Mouse (Mus musculus) adipocyte (in vitro differentiated cells): ENCODE measurements at regions not wholly inside any gene's neighbourhood (a gene's known extent, or its start where the extent isn't known, plus 50 kb on each side); places are given as distances from the start of the nearest gene placed in this dataset.

Experiments
- DNase-seq: peaks from one replicate; pipeline ENCODE4 v3.0.0-alpha.2; 2016; ENCODE audit warnings: low spot score

DNA sequence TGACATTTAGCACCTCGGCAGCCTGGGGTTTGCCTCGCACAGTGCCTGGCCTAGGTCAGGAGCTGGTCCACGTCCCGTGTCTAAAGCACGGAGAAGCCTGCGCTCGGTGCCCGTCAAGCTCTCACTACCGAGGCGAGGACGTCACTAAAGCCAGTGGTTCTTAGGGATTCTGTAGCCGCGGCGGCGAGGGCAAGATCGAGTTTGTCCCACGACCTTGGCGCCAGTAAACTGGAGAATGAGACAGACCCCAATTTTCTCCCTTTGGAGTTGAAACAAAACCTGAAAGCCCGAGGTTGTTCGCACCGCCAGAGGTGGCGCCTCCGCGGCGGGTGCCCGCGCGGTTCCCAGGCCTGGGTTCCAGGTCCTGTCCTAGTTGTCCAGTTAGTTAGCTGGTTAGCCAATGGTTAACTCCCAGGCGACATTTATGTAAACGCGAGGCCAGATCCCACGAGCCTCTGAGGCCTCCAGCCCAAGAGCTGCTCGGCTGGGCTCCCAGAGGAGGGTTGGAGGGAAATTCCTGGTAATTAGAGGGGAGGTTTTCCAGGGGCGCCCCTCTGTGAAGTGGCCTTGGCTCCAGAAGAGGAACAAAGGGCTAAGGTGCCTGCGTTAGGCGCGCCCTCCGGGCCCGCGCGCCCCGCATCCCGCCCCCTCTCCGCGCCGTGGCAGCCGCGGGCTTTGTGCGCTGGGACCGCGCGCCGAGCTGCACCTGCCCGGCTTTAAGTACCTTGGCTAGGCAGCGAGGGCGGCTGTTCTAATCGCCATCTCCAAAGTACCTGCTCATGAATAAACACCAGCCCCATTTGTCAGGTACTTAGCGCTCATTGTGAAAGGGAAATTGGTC lies 74.0 kb downstream of the Rhcg start:
- no peak for DNase-seq

DNA sequence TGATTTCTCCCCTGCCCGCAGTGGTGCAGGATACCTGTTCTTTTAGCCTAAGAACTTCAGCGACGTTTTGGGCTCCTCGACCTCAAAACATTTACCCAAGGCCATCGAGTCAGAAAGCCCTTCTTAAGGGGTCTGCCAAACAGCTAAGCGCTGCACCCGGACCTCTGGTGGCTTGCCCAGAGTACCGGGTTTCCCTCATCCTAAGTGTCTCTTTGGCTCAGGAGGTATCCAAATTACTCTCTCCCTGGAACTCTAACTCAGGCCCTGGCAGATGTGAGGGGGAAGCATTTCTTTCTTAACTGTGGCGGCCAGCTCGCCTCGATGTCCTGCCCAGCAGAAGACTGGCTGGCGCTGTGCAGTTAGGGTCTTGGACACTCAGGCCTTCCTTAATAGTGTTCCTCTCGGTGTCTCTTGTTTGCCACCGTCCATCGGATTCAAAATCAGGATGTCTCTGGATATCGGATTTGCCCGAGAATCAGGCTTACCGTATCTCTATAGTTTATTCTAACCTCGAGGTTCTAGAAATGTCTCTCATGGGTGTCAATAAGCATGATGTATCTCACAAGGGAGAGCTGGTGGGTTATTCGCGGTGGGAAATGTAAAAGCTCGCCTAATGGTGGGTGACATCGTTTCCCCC lies 75.0 kb downstream of the Rhcg start:
- DNase-seq: no peak

DNA sequence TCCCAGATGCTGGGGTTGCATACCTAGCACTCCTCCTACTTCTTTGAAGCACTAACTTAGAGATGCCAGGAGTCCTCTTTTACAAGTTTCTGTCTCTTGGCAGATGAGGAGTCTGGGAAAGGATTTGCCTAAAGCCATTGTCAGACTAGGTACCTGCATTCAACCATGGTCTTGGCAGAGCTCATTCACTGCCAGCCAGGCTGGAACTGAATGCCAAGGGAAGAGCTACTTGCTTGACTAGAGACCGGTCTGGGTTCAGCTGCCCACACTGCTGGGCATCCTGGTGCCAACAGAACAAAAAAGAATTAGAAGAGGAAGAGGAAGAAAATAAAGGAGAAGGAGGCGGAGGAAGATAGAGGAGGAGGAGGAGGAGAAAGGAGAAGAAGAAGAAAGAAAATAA lies 74.1 kb upstream of the Polg start:
- no peak for DNase-seq

DNA sequence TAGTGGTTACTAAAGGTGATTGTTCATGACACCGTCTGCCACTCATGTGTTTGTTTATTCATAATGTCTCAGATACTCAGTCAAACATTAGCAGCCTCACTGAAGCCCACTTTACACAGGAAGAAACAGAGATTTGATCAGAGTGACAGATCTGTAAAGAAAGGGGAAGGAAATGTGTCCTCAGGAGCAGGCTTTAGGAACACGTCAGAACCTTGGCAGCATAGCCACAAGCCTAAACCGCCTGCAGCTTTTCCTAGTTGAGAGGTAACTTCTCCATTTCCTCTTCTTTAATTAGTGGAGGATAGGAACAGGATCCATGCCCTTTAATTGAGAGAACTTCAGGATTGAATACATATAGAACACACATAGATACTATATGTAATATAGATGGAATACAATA lies 73.3 kb upstream of the Polg start:
- DNase-seq: no peak

DNA sequence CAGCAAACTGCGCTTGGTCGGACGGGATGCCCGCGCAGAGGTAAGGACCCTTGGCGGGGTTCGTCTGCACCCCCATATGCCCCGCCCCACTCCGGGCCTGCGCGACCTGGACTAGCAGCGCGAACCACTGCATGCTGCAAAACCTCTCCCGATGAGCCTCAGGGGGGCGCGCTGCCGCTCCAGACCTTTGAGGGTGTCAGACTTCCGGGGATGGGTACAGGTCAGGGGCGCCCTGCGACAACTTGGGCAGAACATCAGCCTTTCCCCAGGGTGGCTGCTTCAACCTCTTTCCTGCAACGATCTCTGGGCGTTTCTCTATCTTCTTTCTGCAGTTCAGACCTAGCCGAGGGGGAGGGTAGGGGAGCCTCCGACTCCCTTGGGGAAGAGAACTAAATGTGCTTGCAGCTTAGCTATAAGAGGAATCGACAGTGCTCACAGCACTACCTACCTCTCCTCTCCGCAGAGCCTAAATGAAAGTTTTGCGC lies 70.0 kb upstream of the Polg start:
- no peak for DNase-seq

DNA sequence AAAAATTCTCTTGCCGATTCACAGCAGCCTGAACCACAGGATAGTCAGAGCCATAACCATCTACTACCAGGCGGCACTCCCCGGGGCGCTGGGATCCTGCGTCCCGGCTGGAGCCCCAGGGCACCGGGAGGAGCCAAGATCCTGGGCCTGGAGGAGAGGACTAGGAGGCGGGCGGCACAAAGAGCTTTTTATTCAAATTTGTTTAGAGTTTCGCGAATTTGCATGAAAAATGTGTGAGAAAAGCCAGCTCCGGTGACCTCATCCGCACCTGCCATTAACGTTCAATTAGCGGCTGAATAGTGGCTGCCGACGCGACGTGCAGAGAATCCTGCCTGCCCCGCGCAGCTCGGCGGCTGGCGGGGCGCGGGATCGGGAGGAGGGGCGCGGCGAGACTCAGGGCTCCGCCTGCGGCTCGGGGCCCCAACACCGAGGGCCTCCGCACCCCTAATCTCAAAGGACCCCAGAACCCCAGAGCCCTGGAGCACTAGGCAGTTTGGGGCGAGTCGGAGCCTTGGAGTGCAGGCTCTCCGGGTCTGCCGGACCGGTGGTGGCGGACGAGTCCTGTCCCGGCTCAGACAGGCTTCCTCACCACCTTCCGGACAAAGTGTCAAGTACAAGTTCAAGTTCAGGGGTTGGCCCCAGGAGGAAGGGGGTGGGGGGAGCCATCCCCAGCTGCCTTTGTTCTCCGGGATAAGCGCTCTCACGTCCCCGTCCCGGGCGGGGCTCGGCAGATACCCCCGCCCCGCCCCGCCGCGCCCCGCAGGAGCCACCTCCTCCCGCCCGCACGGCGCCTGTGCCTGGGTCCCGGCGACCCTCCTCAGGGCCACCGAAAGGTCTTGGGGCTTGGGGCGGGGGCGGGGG lies 69.3 kb upstream of the Polg start:
- DNase-seq: no peak

DNA sequence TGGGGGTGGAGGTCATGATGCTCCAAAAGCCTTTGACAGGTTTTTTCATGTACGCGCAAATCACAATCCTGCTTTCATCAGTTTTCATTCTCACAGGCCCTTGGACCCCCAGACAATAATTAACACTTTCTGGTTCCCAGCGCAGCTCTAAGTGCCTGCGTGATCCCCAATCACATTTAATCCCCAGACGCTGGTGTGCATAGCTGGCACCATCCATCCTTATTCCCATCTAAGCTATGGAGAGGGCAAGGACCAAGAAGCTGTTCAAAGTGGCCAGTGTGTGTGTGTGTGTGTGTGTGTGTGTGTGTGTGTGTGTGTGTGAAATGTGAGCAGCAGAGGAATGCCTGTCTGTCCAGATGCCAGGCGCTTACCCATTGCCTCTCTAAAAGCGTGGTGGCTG lies 68.7 kb upstream of the Polg start:
- no peak for DNase-seq

DNA sequence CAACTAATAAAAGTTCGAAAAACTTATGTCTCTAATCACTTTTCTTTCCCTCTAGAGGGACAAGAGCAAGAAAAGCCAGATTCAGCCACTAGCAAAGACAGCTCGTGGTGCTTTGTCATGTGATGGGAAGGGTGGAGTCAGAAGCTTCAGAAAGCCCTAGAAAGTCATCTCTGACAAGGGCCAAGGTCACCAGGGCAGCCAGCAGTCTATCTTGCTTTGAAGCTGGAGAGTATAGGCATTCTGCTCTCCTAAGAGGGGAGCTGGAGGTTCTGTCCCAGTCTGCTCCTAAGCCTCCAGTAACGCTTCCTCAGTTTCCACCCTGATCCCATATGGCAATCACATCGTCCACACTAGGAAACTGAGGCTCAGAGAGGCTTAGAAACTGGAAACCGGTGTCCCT lies 68.2 kb upstream of the Polg start:
- DNase-seq: no peak

DNA sequence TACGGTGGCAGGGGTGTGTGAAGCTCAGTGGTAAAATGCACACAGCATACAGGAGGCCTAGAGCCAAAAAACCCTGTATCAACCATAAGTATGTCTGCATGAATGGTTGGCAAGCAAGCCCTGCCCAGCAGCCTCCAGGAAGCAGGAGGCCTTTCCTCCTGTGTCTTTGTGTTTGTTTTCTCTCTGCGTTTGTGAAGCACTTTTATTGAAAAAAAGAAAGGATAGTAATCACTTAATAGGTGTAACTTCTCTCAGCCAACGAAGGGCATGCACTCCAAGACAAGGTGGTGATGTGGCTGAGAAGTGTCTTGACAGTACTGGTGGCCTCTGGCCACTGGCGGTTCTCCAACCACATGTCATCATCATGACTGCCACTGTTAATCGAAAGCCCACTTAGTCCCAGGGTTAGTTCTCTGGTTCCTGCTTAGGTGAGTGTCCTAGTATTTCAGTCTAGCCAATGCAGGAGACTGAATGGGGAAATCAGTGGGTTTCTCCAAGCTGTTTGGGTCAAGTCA lies 66.5 kb upstream of the Polg start:
- no peak for DNase-seq

DNA sequence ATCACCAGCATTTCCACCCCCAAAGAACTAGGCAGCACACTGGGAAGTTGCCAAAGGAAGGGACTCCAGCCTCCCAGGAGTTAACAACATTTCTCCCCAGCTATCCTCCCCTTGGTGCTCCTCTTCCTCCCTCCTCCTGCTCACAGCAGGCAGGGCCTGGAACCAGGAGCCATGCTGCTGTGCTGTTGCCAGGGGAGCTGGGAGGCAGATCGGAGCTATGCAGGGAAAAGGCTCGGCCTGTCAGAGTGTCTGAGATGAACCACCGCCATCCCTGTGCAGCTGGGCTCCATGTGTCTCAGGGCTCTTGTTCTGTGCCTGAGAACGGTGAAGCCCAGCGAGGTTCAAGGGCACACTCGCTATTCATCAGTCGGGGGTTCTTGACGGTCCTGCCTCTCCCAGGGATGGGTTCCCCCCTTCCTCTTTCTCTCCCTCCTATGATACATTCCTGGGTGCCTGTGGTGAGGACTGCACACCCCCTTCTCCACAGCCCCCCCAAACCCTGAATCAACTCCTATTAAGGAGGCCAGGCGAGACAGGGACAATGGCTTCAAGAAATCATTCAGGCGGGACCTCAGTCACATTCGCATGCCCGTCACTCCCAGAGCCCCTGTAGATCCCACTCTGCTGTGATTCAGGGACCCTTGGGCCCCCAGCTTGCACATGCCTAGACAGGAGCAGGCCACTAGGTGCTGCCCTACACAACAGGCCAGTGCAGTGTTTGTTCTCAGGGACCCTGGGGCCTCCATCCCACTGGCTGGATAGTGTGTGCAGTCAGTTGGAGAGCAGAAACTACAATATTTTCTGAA lies 65.6 kb upstream of the Polg start:
- no peak for DNase-seq

DNA sequence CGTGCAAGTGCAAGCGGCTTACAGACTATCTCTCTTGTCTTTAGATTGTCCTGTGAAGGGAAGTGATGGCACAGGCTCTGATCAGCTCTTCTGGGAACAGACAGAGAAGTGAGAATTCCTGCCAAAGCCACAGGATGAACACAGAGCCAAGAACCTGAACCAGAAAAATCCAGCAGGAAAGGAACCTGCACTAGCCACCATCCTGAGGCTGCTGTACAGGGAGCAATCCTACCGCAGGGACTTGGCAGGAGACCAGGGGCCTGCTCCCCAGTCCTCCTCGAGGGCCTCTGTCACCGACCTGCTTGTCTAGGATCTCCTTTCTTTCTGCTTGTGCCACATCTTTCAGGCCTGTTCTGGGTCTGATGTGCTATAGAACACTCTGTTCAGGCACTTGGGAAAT lies 65.0 kb upstream of the Polg start:
- no peak for DNase-seq

DNA sequence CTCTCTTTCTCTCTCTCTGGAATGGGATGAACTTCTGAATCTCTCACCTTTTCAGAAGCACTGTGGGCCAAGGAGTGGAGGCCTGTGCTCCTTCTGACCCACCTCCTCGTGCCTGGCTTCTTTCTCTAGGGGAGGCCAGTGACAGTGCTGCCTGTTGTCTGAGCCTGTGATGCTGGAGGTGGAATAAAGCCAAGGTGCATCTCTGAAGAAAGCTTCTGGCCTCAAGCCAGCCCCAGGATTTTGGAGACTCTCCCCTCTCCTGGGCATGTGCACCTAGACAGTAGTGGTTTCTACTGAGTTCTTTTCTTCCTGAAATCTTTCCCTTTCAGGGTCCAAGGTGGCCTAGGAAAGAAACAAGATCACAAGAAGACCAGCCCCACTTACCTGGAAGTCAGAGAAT lies 63.3 kb upstream of the Polg start:
- no peak for DNase-seq

DNA sequence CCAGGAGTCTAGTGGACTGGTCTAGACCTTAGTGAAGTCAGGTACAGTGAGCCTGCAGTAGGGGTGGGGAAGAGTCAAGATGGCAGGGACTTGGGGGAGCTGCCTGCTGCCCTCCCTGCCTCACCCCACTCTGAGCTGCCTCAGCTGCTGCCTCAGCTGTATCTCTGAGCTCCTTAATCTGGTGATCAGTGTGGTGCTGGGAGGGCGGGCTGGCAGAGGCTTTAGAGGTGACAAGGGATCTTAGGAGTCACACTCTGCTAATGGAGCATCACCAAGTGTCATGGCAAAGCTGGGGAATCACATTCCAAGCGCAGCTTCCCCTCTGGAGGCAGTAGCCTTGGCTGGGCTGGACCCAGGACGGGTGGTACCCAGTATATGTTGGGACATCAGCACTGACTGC lies 61.8 kb upstream of the Polg start:
- no peak for DNase-seq

DNA sequence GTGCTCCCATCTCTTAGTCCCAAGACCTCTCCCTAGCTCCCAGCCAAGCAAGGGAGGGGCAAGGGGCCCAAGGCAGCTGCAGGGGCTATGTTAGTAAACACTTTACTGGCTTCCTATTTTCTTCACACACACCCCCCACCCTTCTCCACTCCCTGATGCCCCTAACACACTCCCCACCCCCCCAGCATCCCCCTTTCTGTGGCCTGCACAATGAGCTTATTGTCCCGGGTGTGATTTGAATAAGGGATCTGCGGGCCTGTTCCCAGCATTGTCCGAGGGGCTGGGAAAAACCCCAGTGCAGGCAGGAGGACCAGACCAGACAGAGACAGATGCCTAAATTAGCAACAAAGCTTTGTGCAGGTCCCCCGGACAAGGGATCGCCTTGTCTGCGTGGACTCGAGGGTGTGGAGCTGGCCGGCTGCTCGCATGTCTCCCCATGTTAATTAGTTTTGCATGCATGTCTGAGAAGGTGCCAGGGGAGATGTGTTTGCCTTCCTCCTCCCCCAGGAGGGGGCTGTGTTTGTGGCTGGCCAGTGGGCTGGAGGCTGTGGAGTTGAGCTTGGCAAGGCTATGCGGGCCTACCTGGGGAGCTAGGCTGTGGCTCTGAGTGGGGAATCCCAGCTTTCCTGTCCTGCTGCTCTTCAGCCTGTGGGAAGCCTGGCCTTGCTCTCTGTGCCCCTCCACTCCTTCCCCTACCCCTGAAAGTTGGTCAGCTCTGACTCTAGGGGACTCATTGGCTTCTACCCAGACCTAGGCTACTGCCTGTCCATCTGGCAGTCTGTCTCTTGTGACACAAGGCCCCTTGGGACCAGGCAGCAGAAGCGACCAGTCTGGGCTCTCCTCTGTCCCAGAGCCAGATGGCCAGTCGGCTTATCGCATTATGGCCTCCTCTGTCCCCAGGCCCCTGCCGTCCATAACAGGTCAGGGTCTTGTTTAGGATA lies 59.8 kb upstream of the Polg start:
- DNase-seq: no peak

DNA sequence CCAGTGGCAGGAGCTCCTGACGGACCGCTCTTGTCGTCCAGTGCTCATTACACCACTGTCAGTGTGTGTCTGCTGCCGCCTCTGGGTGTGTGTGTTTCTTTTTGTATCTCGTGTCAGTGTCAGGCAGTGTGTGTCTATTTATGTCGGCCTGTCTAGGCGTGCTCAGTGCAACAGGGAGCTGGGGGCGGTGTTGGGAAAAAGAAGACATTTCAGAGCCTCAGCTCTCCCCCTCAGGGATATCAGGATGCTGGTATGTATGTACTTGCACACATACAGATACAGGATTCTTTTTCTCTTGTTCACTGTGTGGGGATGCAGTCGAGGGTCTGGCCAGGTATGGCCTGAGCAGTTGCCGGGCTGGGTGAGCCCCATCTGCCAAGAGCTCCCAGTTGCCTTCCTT lies 58.8 kb upstream of the Polg start:
- no peak for DNase-seq

DNA sequence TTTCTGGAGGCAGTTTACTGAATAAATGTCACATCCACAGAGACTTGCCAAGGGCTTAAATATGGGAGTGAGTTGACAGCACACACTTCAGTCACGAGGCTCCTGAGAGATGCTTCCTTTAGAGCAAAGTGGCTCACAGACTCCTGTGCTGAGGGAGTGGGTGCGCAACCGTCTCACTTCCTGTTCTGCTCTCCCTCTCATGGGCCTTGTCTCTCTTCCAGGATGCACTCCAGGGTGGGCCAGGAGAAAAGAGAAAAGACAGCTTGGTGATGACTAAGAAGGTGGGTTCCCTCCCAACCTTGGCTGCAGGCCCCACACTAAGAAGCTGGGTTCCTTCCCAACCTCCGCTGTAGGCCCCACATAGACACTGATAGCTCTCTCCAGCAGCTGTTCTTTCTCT lies 57.5 kb upstream of the Polg start:
- no peak for DNase-seq

DNA sequence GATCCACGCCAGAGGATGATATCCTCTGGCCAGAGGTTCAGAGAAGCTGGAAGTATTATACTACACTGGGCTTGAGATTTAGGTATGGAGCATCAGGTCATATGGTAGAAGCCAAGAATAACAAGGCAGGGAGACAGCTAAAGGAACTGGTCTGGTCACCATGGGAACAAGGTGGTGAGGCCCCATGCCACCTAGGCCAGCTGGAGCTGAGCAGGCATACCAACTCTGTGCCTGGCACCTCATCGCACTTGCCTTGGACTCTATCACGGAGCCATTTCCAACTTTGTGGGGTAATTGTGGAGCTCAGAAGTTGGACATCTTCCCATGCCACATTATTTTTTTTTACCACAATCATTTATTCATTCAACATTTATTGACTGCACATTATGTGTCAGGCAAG lies 55.9 kb upstream of the Polg start:
- DNase-seq: no peak

DNA sequence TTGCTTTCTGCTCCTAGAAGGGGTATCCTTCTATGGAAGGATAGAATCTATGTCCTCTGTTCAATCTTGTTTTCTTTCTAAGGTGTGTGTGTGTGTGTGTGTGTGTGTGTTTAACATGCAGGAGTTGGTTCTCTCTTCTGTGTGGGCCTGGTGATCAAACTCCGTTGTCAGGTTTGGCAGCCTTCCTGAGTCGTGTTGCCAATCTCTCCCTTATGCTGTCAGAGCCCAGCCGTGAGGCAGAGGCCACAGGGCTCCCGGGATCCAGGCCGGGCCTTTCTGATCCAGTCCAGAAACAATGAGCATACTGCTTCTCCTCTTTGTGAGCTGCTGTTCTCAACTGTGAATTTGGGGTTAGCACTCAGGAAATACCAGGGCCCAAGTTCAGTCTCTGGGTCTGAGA lies 55.1 kb upstream of the Polg start:
- DNase-seq: peak; percentile 52

DNA sequence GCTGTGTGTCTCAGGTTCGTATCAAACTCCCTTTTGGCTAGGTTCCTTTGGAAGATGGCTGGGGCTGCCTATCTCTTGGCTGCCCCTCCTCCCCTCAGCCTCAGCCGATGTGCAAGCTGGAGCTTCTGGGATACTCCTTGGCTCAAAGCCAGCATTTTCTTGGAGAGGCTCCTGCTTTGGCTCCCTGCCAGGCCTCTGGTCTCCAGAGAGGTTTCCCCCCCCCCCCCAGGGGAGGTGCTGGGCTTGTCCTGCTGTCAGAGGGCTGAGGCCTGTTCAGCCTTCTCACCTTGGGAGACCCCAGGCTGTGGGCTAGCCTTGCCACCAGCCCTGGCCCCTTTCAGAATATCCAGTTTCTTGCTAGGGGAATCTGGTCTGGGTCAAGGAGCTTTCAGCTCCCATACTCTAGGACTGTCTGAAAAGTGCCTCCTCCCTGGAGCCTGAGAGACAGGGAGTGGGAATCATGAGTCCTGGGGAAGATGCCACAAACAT lies 54.1 kb upstream of the Polg start:
- peak; percentile 57 for DNase-seq

DNA sequence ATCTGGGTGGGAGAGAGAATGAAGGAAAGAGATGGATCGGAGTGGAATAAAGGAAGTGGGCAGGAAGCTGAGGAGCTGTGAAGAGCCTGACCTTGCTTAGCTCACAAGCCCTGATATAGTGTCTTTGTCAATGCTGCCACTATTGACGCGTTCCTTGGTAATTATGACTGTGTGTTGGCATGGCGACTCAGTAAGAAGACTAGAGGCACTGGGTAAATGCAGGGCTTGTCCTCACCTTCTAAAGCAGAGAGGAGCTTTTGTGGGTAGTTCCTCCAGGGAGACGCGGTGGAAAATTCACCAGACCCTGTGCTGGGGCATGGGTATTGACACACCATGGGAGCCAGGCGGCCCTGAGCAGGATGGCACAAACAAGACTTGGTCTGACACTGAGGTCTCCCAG lies 52.8 kb upstream of the Polg start:
- no peak for DNase-seq
